Mouse (Mus musculus): Measurements from ENCODE around the gene Wipf3.

DNA sequence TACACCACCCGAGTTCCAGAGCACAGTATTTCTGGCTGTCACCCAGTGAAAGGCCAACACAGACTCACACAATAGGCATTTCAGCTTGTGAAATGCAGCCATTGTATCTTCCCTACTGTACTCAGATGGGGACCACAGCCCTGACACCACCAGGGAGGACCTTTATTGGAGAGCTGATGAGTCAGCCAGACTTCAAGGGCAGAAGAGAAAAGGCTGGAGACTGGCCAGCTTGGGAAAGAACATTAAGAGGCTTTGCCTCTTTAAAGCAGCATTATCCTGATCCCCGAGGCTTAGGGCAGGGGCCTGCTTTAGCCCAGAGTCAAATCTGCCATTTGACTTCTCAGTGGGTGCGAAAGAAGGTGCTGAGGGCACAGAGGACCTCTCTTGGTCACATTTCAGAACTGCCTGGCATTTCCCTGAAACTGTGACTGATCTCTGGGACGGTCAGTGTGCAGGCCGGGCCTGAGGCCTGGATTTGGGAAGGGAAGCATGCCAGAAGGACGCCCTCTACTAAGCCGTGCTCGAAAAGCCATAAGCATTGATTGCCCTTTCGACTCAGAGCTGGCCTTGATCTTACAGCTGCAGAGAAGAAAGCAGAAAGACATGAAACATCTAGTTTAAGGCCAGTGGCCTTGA lies 111.0 kb downstream of the Wipf3 start:
- no peak for TF ChIP-seq CHD2 (IDR thresholded peaks at IDR 0.05; ENCODE audit: low read depth, low read length)
- no peak for TF ChIP-seq MAFK (IDR thresholded peaks at IDR 0.05; ENCODE audit: insufficient read depth, low read depth, low read length)
- TF ChIP-seq ZC3H11A (IDR thresholded peaks at IDR 0.05; ENCODE audit: borderline replicate concordance, low read depth, low read length), result no peak
- TF ChIP-seq HCFC1 (IDR thresholded peaks at IDR 0.05; ENCODE audit: borderline replicate concordance, insufficient read depth, low read length), result no peak
- TF ChIP-seq ZNF384 (IDR thresholded peaks at IDR 0.05; ENCODE audit: low read depth, low read length), result no peak

Measured in ES-E14 (cell line).